Mouse (Mus musculus): ENCODE data around the gene Klhl11.

The Klhl11 gene

GRCm38 (mm10) chr11:100471352-100472196 lies 967 bp downstream of the Klhl11 start:
- in situ Hi-C loops (cut with MboI): no loop called here

GRCm38 (mm10) chr11:100465833-100466232 lies 6.7 kb downstream of the Klhl11 start:
- in situ Hi-C loops (cut with MboI): no loop called here

DNA sequence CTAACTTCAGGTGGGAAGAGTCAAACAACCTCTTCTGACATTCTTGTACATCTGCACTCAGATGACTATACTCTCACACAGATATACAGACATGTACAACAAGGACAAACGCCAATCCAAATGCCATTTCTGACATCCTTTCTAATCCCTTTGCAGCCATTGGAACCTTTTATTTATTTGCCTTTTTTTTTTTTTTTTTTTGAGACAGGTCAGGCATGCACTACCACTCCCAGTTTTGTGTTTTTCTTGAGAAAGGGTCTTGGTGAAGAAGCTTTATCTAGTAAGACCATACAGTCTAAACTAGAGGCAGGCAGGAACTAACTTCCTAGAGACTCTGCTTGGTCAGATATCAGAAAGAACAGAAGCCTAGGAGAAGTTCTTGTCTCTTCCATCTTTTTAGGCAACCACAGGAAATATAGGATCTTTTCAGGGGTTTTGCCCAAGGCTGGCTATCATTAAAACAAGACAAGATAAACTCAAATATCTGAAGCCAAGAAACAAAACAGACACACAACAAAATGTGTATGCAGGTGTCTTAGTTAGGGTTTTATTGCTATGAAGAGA lies 7.2 kb downstream of the Klhl11 start:
- in situ Hi-C loops (cut with MboI): no loop called here

DNA sequence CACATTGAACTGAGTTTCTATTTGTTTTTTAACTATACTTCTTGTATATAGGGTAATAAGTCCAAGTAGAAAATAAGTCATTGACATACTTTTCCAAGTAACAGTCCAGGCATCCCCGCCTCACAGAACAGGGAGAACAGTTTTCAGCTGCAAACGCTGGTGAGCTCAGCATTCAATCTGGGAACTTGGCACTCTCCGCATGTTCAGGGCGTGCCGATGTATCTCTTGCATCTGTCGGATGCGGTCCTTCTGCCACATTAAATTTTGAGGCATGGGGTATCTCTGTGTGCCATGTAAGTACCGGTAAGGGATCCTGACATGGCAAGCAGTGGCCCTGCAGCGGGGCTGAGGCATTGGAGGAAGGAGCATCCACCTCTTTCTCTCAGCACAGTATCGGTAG lies 9.8 kb downstream of the Klhl11 start:
- in situ Hi-C loops (cut with MboI): no loop called here

DNA sequence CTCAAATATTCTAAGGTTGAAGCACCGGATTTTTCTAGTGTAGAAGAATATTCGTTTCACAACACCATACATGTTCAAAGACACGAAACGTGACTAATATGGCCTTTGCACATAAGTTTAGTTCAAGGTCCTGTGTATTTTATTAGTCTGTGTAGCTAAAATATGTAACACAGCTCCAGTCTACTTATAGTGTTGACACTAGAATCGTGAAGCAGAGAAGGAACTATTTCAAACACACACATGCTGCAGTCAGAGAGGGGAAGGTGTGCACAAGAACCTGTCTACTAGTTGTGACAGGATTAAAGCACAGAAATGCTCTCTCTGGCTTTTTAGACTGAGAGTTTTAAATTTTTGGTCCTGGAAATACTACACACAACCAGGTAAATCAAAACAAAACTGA lies 14.8 kb downstream of the Klhl11 start:
- in situ Hi-C loops (cut with MboI): no loop called here

GRCm38 (mm10) chr11:100457247-100457646 lies 15.3 kb downstream of the Klhl11 start:
- in situ Hi-C loops (cut with MboI): no loop called here

DNA sequence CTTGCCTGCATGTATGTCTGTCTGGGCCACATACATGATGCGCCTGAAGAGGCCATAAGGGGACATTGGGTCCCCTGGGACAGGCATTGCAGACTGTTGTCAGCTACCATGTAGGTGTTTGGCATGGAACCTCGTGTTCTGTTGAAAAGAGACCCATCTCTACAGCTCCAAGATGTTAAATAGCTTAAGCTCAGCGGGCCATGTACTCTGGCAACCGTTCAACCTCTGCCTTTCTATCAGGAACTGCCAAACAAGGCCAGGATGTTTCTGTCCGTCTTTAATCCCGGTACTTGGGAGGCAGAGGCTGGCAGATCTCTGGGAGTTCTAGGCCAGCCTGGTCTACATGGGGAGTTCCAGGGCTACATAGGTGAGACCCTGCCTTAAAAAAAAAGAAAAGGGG lies 29.9 kb downstream of the Klhl11 start:
- in situ Hi-C loops (cut with MboI): no loop called here

- in situ Hi-C loops (cut with MboI): no loop called here
These were observed 30.7 kb downstream of the Klhl11 start, which contains the start of the genes Nt5c3b and Klhl10 for GRCm38 (mm10) chr11:100441797-100442196. Gene Nt5c3b (minus strand): TSS chr11:100441808. Gene Klhl10 (plus strand): TSS chr11:100441917.

DNA sequence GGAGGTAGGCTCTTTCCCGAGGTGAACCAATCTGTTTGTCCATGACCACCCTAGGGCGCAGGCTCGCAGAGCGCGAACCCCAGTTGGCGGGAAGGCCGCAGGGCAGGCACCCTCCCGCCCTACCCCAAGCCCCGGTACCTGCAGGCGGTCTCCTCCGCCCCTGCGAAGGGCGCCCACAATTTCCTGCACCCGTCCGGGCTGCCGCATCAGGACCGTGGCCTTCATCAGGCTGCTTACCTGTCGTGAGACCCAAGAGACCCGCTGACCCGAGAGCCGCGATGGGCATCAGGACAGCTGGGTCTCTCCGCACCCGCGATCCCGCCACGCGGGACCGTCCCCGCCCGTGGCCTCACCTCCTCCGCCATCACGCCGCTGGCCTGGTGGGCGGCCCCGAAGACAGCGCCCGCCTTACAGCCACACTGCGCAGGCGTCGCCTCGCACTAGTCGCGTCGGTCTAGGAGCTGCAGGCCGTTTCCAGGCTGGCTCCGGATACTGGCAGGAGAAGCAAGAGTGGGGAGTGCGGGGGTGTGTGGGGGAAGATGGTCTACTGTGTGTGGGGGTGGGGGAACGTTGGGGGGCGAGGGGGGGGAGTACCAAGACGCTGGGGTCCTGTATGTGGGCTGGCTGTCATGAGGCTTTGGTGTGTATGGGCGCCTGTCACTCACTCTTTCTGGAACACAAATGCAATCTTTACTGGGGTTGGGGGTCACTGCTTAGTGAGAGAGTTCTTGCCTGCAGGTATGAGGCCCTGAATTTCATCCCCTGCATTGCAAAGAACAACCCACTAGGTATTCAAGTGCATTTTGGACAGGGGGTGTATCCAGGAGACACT lies 31.6 kb downstream of the Klhl11 start:
- in situ Hi-C loops (cut with MboI): no loop called here

DNA sequence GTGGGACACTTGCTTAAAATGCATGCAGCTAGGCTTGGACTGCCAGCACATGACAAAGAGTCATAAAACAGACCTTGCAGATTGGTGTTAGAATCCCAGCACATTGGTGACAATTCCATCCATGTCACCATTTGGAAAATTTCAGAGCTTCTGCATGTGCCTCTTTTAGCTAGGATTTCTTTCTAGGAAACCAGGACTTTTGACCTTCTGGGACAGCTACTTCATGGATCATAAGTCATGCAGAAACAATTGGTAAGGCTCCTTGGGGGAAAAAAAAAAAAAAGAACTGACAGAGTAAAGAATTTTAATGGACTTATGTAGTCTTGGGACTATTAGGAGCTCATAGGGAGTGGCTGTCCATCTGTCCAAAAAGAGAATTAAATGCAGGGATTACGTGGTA lies 34.6 kb downstream of the Klhl11 start:
- in situ Hi-C loops (cut with MboI): no loop called here

DNA sequence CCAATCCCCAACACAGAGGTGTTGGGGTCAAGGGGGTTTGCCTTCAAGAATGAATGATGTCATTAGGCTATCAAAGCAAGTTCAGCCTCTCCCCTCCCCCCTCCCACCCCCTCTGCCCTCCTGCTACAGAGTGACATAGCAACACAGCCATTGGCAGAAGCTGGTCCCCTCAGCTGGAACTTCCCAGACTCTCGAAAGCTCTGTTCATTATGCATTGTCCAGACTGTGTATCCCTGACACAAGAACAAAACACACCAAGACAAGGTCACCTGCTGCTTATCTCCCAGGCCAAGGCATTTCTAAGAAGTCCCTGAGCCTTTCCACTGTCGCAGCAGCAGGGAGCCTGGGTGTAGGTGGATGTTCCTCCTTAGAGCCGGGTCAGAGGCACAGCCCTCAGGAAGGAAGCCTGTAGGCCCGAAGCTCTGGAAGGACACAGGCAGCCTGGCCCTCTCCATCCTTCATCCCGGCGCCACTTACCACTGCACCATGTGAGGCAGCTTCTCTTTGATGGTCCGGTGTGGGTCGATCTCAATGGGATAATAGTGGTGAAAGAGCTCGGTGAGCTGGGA lies 36.8 kb downstream of the Klhl11 start:
- in situ Hi-C loops (cut with MboI): no loop called here

GRCm38 (mm10) chr11:100432002-100432401 lies 40.5 kb downstream of the Klhl11 start:
- in situ Hi-C loops (cut with MboI): no loop called here

- in situ Hi-C loops (cut with MboI): no loop called here
These were observed 42.5 kb downstream of the Klhl11 start for GRCm38 (mm10) chr11:100430052-100430451.

DNA sequence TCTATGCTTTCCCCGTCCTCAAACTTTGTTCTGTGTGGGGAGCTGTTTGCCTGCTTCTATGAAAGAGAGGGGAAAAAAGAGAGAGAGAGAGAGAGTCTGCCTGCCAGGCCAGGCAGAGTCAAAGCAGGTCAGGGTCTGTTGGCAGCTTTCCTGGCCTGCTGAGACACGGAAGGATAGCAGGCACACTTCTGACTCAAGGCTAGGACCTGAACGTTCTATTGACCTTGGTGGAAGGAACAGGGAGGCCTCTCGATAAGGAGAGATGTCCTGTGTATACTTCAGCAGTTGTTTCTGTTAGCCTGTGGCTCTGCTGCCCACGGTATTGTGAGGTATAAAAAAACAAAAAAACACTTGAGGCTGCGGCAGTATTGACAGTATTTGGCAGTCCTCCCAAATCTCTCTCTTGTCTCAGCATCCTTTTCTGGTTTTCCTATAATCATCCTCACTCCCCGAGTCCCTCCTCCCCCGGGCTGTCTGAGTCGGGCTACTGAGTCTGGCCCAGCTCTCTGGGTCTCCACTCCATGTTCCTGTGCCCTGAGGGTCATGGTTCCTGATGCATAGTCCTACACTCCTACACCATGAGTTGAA lies 43.8 kb downstream of the Klhl11 start:
- in situ Hi-C loops (cut with MboI): no loop called here

DNA sequence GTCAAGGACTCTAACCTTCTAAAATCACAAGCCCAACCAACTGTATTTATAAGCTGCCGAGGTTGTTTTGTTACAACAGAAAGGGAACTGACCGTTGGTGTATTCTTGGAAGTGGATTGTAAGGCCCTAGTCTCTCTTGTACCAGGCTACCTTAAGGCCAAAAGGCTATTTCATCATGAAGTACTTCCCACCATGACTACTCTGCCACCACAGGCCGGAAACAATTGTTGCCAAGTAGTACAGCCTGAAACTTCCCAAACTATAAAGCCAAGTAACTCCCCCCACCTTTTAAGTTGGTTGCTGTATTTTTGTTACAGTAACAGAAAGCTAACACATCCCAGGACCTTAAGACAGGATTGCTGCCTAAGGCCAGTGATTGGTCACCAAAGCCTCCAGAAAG lies 45.7 kb downstream of the Klhl11 start:
- in situ Hi-C loops (cut with MboI): no loop called here

DNA sequence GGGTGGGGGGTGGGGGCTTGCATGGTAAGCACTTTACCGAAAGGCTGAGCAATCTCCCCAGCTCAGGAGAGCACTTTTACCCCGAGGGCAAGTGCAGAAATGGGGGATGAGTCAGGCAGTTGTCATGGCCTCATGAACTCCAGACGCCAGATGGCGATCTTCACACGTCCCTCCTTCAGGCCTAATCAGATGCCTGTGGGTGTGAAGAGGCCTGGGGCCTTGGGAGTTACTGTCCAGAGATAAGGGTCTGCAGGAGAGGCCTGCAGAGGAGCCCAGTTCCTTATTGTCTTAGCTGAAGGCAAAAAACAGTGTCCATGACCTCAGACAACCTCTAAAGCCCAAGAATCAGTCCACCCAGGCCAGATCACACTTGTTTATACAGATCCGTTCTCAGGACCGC lies 46.7 kb downstream of the Klhl11 start:
- in situ Hi-C loops (cut with MboI): no loop called here

DNA sequence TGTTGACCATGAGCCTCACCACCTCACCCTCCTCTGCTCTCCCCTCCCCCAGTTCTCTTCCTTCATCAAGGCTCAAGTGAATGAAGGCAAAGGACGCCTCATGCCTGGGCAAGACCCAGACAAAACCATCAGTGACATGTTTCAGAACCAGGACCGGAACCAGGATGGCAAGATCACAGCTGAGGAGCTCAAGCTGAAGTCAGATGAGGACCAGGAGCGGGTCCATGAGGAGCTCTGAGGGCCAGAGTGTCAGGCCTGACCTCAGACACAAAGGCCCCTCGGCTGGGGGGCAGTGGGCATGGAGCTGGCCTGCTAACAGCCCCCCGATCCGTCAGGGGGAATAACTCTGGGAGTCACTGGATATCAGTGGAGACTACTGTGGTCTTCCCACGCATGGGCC lies 48.7 kb downstream of the Klhl11 start:
- in situ Hi-C loops (cut with MboI): no loop called here

DNA sequence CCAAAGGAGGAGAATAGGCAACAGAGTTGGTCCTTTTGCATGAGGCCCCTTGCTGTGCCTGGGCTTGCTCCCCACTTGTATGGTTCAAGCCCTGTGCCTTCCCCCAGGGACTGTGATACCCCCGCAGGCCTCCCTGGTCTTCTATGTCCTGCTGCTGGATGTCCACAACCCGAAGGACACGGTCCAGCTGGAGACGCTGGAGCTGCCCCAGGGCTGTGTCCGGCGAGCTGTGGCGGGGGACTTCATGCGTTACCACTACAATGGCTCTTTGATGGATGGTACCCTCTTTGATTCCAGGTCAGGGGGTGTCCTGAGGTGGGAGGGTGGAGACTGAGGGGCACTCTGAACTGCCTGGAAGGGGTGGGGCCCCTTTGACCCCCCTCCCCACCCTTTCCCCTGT lies 51.0 kb downstream of the Klhl11 start:
- in situ Hi-C loops (cut with MboI): no loop called here

GRCm38 (mm10) chr11:100414914-100415822 lies 57.4 kb downstream of the Klhl11 start, which contains the start of gene Fkbp10:
Gene Fkbp10 (plus strand): TSS chr11:100415697.
- in situ Hi-C loops (cut with MboI): no loop called here

DNA sequence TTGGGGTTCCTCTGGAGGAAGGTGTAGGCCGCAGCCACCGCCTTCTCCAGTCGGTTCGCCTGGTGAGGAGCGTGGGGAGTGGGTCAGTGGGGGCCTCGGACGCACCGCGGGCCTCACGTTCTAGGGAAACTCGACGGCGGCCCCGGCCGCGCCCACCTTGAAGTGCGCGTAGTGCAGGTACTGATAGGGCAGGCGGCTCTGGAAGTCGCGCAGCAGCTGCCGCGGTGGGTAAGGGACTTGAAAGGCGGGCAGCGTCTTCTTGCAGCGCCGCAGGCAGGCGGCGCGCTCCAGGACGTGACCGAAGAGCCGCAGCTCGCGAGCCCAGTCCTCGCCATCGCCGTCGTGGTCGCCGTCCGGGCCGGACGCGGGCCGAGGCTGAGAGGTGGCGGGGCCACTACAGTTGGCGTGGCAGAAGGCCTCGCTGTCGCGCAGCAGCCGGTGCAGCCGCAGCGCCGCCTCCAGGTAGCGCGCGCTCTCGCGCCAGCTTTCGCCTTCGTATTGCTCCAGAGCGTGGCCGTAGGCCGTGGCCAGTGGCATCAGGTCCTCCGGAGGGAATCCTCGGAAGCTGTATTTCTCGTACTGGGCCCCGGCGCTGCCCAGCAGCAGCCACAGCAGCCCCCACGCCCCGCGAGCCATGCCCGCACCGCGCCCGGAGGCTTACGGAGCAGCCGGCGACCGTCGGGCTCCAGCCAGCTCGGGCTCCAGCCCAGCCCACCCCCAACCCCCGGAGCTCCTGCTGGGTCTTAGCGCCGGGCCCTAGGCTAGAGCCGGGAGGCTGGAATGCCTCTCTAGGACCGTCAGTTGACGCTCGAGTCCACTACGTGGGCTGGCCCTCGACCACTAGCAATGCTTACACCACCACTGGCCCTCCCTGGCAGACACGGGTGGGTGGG lies 58.3 kb downstream of the Klhl11 start, which contains the start of gene P3h4:
TSS of gene P3h4 (minus strand) at position 816 of the 893 bp plus-strand sequence.
- in situ Hi-C loops (cut with MboI): no loop called here
